In genomic region chr19:29344868-29345267, GRCm38 (mm10) we compare ENCODE assay signal across 32 mouse cellular contexts. TPM values are rescaled to one million over a fixed set of nuclear protein-coding genes. Genes with fewer than 3 reads are reported as not detected.
"Had no signal": no experiment of that assay in that cellular context is flagged by ENCODE, and none has a peak within 500 bp of the region (broad histone marks: within the 10 kb centered on the region; RNA-seq: fewer than 3 reads in every experiment).

No protein-coding gene starts in this region.

- H3K27ac ChIP-seq: embryonic facial prominence, embryonic 10.5 days; embryonic facial prominence, embryonic 12.5 days; embryonic facial prominence, embryonic 13.5 days; embryonic facial prominence, embryonic 15.5 days; forebrain, embryonic 10.5 days; forebrain, embryonic 12.5 days; forebrain, embryonic 13.5 days; forebrain, embryonic 15.5 days; gastrocnemius, adult 2 months; heart, adult 2 months; heart, embryonic 10.5 days had no signal

- DNase-seq: cerebellum, adult 9-10 months; cerebellum, adult 9-11 months; cerebellum, postnatal 10 days; cerebellum, postnatal 14 days; cerebellum, postnatal 25 days; cerebellum, postnatal 36 days; embryo, embryonic 11 days; forebrain, postnatal 0 days; gastrocnemius, adult 2 months; gastrocnemius, postnatal 10 days; gastrocnemius, postnatal 14 days; gastrocnemius, postnatal 25 days; gastrocnemius, postnatal 36 days; heart, adult 11 months; heart, adult 18-20 months; heart, adult 2 months had no signal

- H3K36me3 ChIP-seq: embryonic facial prominence, embryonic 15.5 days had no signal

- H3K4me1 ChIP-seq: embryonic facial prominence, embryonic 10.5 days; embryonic facial prominence, embryonic 12.5 days; embryonic facial prominence, embryonic 13.5 days; embryonic facial prominence, embryonic 15.5 days; forebrain, embryonic 10.5 days; forebrain, embryonic 12.5 days; forebrain, embryonic 13.5 days; forebrain, embryonic 15.5 days; heart, embryonic 10.5 days had no signal

- H3K4me3 ChIP-seq: embryonic facial prominence, embryonic 10.5 days; embryonic facial prominence, embryonic 12.5 days; embryonic facial prominence, embryonic 13.5 days; embryonic facial prominence, embryonic 15.5 days; erythroblast, embryonic 14.5 days; forebrain, embryonic 10.5 days; forebrain, embryonic 12.5 days; forebrain, embryonic 13.5 days; forebrain, embryonic 15.5 days; gastrocnemius, adult 2 months; heart, adult 2 months; heart, embryonic 10.5 days had no signal

- H3K9me3 ChIP-seq: embryonic facial prominence, embryonic 10.5 days; embryonic facial prominence, embryonic 12.5 days; embryonic facial prominence, embryonic 13.5 days; embryonic facial prominence, embryonic 15.5 days; forebrain, embryonic 10.5 days; forebrain, embryonic 12.5 days; forebrain, embryonic 13.5 days; forebrain, embryonic 15.5 days; heart, embryonic 10.5 days had no signal

- H3K9ac ChIP-seq: embryonic facial prominence, embryonic 12.5 days; embryonic facial prominence, embryonic 13.5 days; embryonic facial prominence, embryonic 15.5 days; forebrain, embryonic 12.5 days; forebrain, embryonic 13.5 days; forebrain, embryonic 15.5 days; forebrain, postnatal 0 days had no signal

- H3K27me3 ChIP-seq: embryonic facial prominence, embryonic 12.5 days; embryonic facial prominence, embryonic 13.5 days; embryonic facial prominence, embryonic 15.5 days; forebrain, embryonic 12.5 days; forebrain, embryonic 13.5 days; forebrain, embryonic 15.5 days had no signal

RNA-seq across cellular contexts. Expression of gene Rln1, which starts 10.4 kb away (rescaled TPM):
- total RNA-seq: common myeloid progenitor, adult 5-6 weeks; gastrocnemius, adult 18-20 months; gastrocnemius, adult 2 months; gastrocnemius, adult 8-10 months; gastrocnemius, postnatal 10 days; gastrocnemius, postnatal 14 days; gastrocnemius, postnatal 25 days; gastrocnemius, postnatal 36 days; granulocyte monocyte progenitor cell, adult 5-6 weeks; heart, adult 18-20 months; heart, adult 2 months; heart, adult 8-10 months had no signal
- polyA plus RNA-seq: embryonic facial prominence, embryonic 13.5 days; erythroblast, embryonic 14.5 days; gonadal fat pad, adult 2 months; heart, adult 2 months had no signal

RNA-seq across cellular contexts. Expression of gene Insl6, which starts 19.7 kb away (rescaled TPM):
- total RNA-seq: gastrocnemius, adult 18-20 months; gastrocnemius, adult 2 months; gastrocnemius, adult 8-10 months; gastrocnemius, postnatal 25 days; gastrocnemius, postnatal 36 days had no signal
- polyA plus RNA-seq: erythroblast, embryonic 14.5 days had no signal

RNA-seq across cellular contexts. Expression of gene Cd274, which starts 22.4 kb away (rescaled TPM):
- polyA plus RNA-seq: erythroblast, embryonic 14.5 days had no signal
